Mouse (Mus musculus) stomach, embryonic 15.5 days (tissue): ENCODE results near the gene F12. TPM values are rescaled to one million over a fixed set of nuclear protein-coding genes. Genes with fewer than 3 reads are reported as not detected.

Experiments
- ATAC-seq: fragments of 200-750 bp; cut with Nextera tagmentation; 2 replicates; pipeline ENCODE4 v1.8.0; 2017; ENCODE audit warnings: low read depth, moderate number of reproducible peaks, moderate TSS enrichment; ENCODE audit not compliant: insufficient read depth, low FRiP score
- H3K27ac ChIP-seq: fragments of 300-500 bp; sonication (generic); 2 replicates; pipeline ENCODE4 v1.5.1; 2015; ENCODE audit warnings: mild to moderate bottlenecking, inconsistent platforms
- H3K27me3 ChIP-seq: fragments of 300-500 bp; sonication (generic); replicated peaks from 2 replicates; pipeline ENCODE4 v1.6.1; 2015; ENCODE audit warnings: inconsistent platforms
- H3K36me3 ChIP-seq: fragments of 300-500 bp; sonication (generic); 2 replicates; pipeline ENCODE4 v1.6.1; 2015; ENCODE audit warnings: inconsistent platforms
- H3K4me1 ChIP-seq: fragments of 300-500 bp; sonication (generic); 2 replicates; pipeline ENCODE4 v1.6.1; 2015; ENCODE audit warnings: inconsistent platforms
- H3K4me2 ChIP-seq: fragments of 300-500 bp; sonication (generic); 2 replicates; pipeline ENCODE4 v1.6.1; 2015; ENCODE audit warnings: mild to moderate bottlenecking, inconsistent platforms
- H3K4me3 ChIP-seq: fragments of 300-500 bp; sonication (generic); replicated peaks from 2 replicates; pipeline ENCODE4 v1.5.1; 2015; ENCODE audit warnings: inconsistent platforms
- H3K9ac ChIP-seq: fragments of 300-500 bp; sonication (generic); 2 replicates; pipeline ENCODE4 v1.6.1; 2015; ENCODE audit warnings: inconsistent platforms
- H3K9me3 ChIP-seq: fragments of 300-500 bp; sonication (generic); 2 replicates; pipeline ENCODE4 v1.6.1; 2016; ENCODE audit warnings: inconsistent platforms
- WGBS: fragments of 180-500 bp; shearing (Covaris S2); methylation state at CpG from one replicate; pipeline ENCODE4 v1.1.7; 2015; 5-methylcytosine and 5-hydroxymethylcytosine counted together
- polyA plus RNA-seq: library from polyadenylated mRNA; unstranded; fragments of >200 nt; fragmentation: Nextera tagmentation; extraction: Ambion mirVana; gene quantifications from 2 replicates; pipeline ENCODE4 v1.2.1, GENCODE M21; 2015

F12 gene
- polyA plus RNA-seq, 1 experiment from 2014 or later = 6.8 TPM

DNA sequence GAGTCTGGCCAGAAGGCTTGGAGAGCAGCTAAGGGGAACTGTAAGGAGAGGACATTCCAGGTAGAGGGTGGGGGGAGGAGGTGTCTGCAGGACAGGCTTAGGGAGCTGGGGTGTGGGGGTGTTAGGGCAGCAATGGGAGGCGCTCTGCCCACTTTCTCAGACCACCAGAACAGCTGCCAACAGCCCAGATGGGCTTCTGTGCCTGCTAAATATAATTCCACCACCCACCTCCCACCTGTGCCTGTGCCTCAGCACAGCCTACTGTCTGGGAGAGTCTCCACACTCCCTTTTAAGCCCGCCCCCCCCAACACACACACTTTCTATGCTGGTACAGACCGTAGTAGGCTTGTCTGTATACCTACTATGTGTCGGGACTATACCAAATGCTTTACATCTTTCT lies 44.8 kb downstream of the F12 start:
- WGBS = 80% methylated on average over 4 of the region's 4 CpGs
- H3K4me3 ChIP-seq = no peak overlapping the region
- no peaks in the 10 kb centered on the region for H3K36me3 ChIP-seq
- H3K4me2 ChIP-seq = no peak overlapping the region
- H3K4me1 ChIP-seq = peaks cover 6% of the 10 kb centered on the region; the same call in 1 of the 2 replicates
- H3K27ac ChIP-seq = no peak overlapping the region
- no peak for ATAC-seq
- H3K27me3 ChIP-seq = peaks cover 37% of the 10 kb centered on the region
- no peak overlapping the region for H3K9ac ChIP-seq
- no peaks in the 10 kb centered on the region for H3K9me3 ChIP-seq

DNA sequence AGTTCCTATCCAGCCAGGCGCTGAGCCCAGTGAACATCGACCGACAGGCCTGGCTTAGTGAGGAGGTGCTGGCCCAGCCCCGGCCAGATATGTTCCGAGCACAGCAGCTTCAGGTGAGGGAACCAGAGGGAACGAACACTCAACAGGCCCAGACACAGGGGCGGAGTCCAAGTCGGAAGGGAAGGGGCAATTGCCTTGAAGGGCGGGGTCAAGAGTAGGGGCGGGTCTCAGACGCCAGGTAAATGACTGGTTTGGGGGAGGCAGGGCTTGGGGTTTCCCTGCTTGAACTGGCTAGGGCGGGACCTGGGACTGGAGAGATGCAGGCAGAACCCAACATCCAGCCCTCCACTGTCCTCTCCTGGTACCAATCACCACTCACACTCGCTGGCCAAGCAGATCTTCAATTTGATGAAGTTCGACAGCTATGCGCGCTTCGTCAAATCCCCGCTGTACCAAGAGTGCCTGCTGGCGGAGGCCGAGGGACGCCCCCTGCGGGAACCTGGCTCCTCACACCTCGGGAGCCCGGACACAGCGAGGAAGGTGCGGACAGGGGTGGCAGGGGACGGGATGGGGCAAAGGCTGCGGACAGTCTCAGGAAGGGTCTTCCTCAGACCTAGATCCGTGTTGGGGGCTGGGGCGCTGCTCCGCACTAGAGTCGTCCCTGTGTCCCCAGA lies 47.5 kb downstream of the F12 start:
- Histone ChIP-seq H3K4me2 (peak overlapping the region; percentile 34), H3K36me3 (no peaks in the 10 kb centered on the region), H3K27ac (no peak overlapping the region), H3K9me3 (no peaks in the 10 kb centered on the region), H3K4me3 (no peak overlapping the region), H3K4me1 (peaks cover 6% of the 10 kb centered on the region; the same call in 1 of the 2 replicates), H3K9ac (no peak overlapping the region), H3K27me3 (peaks cover 37% of the 10 kb centered on the region)
- peak; percentile 45 for ATAC-seq
- WGBS = 24% methylated on average over 32 of the region's 32 CpGs

DNA sequence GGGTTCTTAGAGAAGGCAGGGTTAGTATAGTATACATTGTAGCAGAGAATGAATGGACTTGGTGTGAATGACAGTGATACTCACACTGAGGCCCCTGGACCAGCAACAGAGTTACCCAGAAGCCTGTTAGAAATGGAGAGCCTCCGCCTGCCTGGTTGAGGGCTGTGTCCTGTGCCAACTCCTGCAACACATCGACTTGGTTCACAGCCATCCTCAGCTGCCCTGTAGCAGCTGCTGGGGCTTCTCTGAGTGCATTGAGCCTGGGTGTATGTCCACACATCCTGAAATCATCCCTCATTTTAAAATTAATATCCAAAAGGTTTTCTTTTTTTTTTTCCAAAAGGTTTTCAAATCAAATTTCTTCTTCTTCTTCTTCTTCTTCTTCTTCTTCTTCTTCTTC lies 50.7 kb downstream of the F12 start:
- no peaks in the 10 kb centered on the region for H3K36me3 ChIP-seq
- no peaks in the 10 kb centered on the region for H3K9me3 ChIP-seq
- 68% methylated on average over 2 of the region's 2 CpGs for WGBS
- no peak overlapping the region for H3K9ac ChIP-seq
- H3K4me2 ChIP-seq = no peak overlapping the region
- H3K27me3 ChIP-seq = peaks cover 31% of the 10 kb centered on the region
- ATAC-seq = no peak
- no peak overlapping the region for H3K4me3 ChIP-seq
- H3K4me1 ChIP-seq = peaks cover 6% of the 10 kb centered on the region; the same call in 1 of the 2 replicates
- no peak overlapping the region for H3K27ac ChIP-seq

- no peaks in the 10 kb centered on the region for H3K36me3 ChIP-seq
- H3K4me3 ChIP-seq = no peak overlapping the region
- WGBS = 55% methylated on average over 6 of the region's 6 CpGs
- H3K4me2 ChIP-seq = no peak overlapping the region
- H3K27me3 ChIP-seq = peaks cover 19% of the 10 kb centered on the region
- no peak overlapping the region for H3K27ac ChIP-seq
- H3K4me1 ChIP-seq = peaks cover 10% of the 10 kb centered on the region; the same call in 1 of the 2 replicates
- no peak for ATAC-seq
- H3K9me3 ChIP-seq = no peaks in the 10 kb centered on the region
- H3K9ac ChIP-seq = no peak overlapping the region
Observed at GRCm38 (mm10) chr13:55374206-55374924, 52.2 kb downstream of the F12 start.

DNA sequence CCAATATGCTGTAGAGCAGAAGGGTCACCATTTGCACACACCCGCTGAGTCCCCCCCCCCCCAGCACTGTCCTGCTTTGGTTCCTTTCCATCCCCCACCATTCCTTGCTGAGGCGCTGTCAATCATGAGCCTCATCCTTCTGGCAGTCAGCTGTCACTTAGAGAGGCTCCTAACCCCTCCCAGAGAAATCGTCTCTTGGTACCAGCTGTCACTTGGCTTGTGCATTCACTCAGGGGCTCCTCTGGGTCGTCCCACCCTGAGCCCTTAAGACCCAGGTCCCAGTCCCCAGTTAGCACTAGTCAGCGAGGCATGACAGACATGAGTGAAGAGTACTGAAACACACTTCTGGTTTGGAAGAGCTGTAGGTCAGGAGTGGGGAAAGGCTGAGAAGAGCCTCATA lies 54.9 kb downstream of the F12 start:
- ATAC-seq = no peak
- no peak overlapping the region for H3K27ac ChIP-seq
- WGBS = 56% methylated on average over 5 of the region's 5 CpGs
- H3K9ac ChIP-seq = no peak overlapping the region
- no peaks in the 10 kb centered on the region for H3K9me3 ChIP-seq
- H3K4me1 ChIP-seq = 0 out of 2 replicates have a peak, but pooled peaks cover 5% of the 10 kb centered on the region
- no peaks in the 10 kb centered on the region for H3K36me3 ChIP-seq
- H3K4me3 ChIP-seq = no peak overlapping the region
- no peaks in the 10 kb centered on the region; the same call in 1 of the 2 replicates for H3K27me3 ChIP-seq
- no peak overlapping the region for H3K4me2 ChIP-seq

GRCm38 (mm10) chr13:55371007-55371681 lies 55.4 kb downstream of the F12 start:
- Histone ChIP-seq H3K27me3 (no peaks in the 10 kb centered on the region; the same call in 1 of the 2 replicates), H3K36me3 (no peaks in the 10 kb centered on the region), H3K4me2 (0 out of 2 replicates have a peak overlapping the region, but pooled peaks have one; percentile 8), H3K27ac (no peak overlapping the region), H3K9ac (no peak overlapping the region), H3K4me1 (0 out of 2 replicates have a peak, but pooled peaks cover 5% of the 10 kb centered on the region), H3K9me3 (no peaks in the 10 kb centered on the region), H3K4me3 (no peak overlapping the region)
- no peak for ATAC-seq
- 66% methylated on average over 8 of the region's 8 CpGs for WGBS

- Histone ChIP-seq H3K4me3 (peak overlapping the region; percentile 13), H3K27me3 (no peaks in the 10 kb centered on the region; the same call in 1 of the 2 replicates), H3K9ac (no peak overlapping the region), H3K36me3 (no peaks in the 10 kb centered on the region), H3K4me1 (0 out of 2 replicates have a peak, but pooled peaks cover 5% of the 10 kb centered on the region), H3K4me2 (no peak overlapping the region), H3K9me3 (no peaks in the 10 kb centered on the region), H3K27ac (no peak overlapping the region)
- ATAC-seq = no peak
- WGBS = 60% methylated on average over 3 of the region's 3 CpGs
Observed at GRCm38 (mm10) chr13:55370234-55370633, 56.4 kb downstream of the F12 start.

- Histone ChIP-seq H3K4me1 (0 out of 2 replicates have a peak, but pooled peaks cover 5% of the 10 kb centered on the region), H3K9me3 (no peaks in the 10 kb centered on the region), H3K9ac (no peak within 1 kb of the TSS), H3K27me3 (no peaks in the 10 kb centered on the region; the same call in 1 of the 2 replicates), H3K4me2 (0 out of 2 replicates have a peak within 1 kb of the TSS, but pooled peaks have one; percentile 10), H3K36me3 (no peaks in the 10 kb centered on the region), H3K4me3 (peak within 1 kb of the TSS; percentile 13), H3K27ac (0 out of 2 replicates have a peak within 1 kb of the TSS, but pooled peaks have one; percentile 52)
- 57% methylated on average over 13 of the region's 13 CpGs for WGBS
- ATAC-seq = no peak
Observed at GRCm38 (mm10) chr13:55369531-55370114, 57.0 kb downstream of the F12 start, which contains the start of gene Rgs14. TSS of gene Rgs14 (plus strand) at chr13:55369732.

- Histone ChIP-seq H3K9ac (no peak overlapping the region), H3K4me2 (no peak overlapping the region), H3K4me1 (0 out of 2 replicates have a peak, but pooled peaks cover 5% of the 10 kb centered on the region), H3K27me3 (no peaks in the 10 kb centered on the region; the same call in 1 of the 2 replicates), H3K27ac (no peak overlapping the region), H3K36me3 (no peaks in the 10 kb centered on the region), H3K9me3 (no peaks in the 10 kb centered on the region), H3K4me3 (no peak overlapping the region)
- 64% methylated on average over 7 of the region's 7 CpGs for WGBS
- no peak for ATAC-seq
Observed at GRCm38 (mm10) chr13:55368401-55368800, 58.2 kb downstream of the F12 start.
